Mouse (Mus musculus): ENCODE results near the gene Nucks1.
A peak's percentile ranks its signal among the peaks of the same experiment; 100 is the strongest.

Gene Nucks1

GRCm38 (mm10) chr1:131968556-131968955 is 58.2 kb downstream of the Nucks1 start:
- no peak for DNase-seq

DNA sequence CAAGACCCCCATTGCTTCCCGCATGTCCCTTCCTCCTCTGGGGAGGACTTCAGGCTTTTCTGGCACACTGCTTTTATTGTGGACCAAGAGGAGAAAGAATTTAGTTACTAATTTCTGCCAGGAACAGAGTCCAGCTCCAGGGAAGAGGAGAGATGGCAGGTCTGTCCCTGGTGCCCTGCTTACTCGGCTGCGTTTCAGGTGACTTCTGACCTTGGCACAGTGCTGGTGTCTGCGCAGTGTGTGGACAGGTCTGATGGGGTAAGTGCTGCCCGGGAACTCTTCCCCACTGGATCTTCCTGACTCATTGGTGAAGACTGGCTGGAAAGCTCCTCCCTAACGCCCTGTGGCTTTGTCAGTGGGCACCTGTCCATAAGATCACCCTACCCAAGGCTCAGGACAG is 58.6 kb downstream of the Nucks1 start:
- DNase-seq = no peak

DNA sequence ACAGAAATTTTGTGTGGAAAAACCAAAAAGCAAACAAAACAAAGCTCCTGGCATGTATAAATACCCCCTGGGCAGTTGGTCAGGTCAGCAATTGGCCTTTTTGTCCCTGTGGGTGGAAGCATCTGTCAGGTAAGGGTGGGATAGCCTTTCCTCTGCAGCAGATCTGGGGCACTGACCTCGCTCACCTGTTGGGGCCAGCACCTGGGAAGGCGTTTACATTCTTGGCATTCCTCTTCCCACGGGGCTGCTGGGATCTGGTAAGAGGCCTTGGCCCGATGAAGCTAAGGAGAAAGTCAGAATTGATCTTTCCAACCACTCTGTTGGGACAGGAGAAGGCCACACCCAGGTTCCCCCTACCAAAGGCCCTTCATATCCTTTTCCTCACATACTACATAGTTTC is 59.5 kb downstream of the Nucks1 start:
- DNase-seq = no peak

DNA sequence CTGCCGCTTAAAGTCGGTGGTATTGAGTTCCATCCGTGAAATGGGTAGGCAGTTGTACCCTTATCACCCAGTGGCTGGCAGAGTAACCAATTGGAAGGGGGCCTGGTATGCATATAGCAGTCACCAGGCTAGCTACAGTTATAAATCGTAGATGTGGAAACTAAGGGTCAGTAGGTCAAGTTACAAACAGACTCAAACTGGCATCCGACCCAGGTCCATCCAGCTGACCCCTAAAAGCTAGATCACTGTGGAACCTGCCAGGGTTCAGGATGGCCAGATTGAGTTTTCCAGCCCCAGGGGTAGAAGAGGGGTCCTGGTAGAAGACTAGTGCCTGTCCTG is 60.0 kb downstream of the Nucks1 start:
- DNase-seq = no peak

GRCm38 (mm10) chr1:131970661-131971520 is 60.6 kb downstream of the Nucks1 start:
- no peak for DNase-seq

DNA sequence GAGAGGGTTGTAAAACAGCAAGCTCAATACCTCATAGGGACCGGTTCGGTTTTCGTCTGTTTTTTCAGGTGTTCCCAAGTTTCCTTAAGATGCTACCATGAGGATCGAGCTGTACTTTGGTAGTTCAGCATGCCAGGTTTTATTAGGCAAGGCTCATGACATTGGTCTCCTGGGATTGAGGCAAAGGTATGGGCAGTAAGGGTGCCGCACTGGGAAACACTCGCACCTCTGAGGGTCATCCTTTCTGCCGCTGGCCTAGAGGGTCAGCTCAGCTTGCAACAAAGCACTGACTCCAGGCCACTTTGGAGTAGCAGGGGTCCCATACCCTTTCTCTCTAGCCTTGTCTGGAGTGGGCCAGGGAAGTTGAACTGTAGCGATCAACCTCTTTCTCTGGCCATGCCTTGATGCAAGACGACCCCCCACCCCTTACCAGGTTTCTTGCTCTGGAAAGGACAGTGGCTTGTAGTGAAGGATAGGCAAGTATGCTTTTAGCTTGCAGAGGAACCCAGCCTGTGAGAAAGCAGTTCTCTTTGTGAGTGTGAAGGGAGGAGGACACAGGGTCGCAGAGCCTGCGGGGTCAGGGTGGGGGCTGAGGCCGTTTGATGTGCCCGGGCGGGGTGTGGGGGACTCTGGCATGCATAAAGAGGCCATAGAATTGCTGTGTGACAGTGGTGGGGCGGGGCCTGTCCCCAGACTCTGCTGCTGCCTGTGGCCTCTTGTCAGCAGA is 61.6 kb downstream of the Nucks1 start:
- no peak for DNase-seq

GRCm38 (mm10) chr1:131972498-131973334 is 62.4 kb downstream of the Nucks1 start:
- no peak for DNase-seq

DNA sequence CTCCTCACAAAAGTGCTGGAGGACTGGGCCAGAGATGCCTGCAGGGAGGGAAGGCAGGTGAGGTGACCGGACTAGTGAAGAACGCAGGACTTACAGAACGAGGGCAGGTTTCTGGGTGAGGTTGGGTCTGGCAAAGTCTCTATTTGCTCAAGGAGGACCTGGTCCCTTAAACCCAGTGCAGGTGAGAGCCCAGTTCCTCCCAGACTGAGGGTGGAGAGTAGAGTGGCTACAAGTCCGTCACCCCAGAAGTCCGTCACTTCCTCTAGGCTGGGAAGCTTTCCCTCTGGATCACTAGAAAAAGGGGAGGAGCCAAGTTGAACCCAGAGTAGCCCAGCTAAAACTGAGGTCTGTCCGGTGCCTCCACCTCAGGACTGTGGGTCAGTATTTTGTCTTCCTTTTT is 63.7 kb downstream of the Nucks1 start:
- no peak for DNase-seq

- no peak for DNase-seq
These were observed 66.6 kb downstream of the Nucks1 start for GRCm38 (mm10) chr1:131976886-131977285.

DNA sequence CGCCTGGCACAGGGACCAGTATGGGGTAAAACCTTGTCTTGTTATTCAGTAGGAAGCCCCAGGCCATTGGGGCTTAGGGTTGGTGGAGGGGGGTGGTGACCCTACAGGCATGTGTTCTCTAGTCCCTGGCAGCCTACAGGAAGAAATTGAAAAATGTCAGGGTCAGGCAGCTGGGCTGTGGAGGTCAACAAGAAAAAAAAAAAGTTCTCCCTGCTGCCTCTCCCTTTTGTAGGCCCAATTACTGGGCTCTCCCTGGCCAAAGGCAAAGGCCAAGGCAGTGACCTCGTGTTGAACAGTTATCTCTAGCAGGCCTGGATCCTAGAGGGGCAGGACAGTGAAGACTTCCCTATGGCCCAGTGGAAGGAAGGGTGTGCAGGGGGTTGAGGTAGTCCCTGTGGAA is 70.1 kb downstream of the Nucks1 start:
- no peak for DNase-seq

DNA sequence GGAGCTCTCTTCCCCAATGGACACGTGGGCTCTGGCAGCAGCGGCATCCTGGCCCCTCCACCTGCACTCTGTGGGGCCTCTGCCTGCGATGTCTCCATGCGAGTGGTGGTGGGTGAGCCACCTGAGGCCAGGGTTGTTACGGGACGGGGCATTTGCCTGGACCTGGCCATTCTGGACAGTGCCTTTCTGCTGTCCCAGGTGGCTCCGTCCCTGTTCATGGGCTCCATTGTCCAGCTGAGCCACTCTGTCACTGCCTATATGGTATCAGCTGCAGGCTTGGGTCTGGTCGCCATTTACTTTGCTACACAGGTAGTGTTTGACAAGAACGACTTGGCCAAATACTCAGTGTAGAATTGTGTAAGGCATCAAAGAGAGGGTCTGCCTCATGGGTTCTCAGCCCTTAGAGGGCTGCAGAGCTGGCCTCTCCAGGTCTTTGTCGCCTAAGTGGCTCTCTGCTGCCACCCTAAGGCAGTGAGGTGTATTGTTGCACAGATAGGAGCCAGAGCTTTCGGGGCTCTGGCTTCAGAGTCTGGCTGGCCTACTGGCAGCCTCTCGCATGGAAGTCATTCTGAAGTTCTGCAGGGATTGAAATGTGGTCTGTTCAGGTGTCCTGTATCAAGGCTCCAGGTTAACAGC is 71.2 kb downstream of the Nucks1 start:
- DNase-seq = peak; percentile 70

- peak; percentile 79 for DNase-seq
These were observed 72.6 kb downstream of the Nucks1 start for GRCm38 (mm10) chr1:131982907-131983306.

GRCm38 (mm10) chr1:131983806-131984205 is 73.5 kb downstream of the Nucks1 start:
- no peak for DNase-seq

Data from right cerebral cortex, postnatal 4 days (tissue).